Mouse (Mus musculus) adrenal gland, postnatal 0 days (tissue): ENCODE results near the gene 4930502E18Rik. TPM values are rescaled to one million over a fixed set of nuclear protein-coding genes. Genes with fewer than 3 reads are reported as not detected.

ENCODE experiments used
- polyA plus RNA-seq: library from polyadenylated mRNA; unstranded; fragments of >200 nt; fragmentation: Nextera tagmentation; extraction: Ambion mirVana; gene quantifications from 2 replicates; pipeline ENCODE4 v1.2.1, GENCODE M21; 2015

The 4930502E18Rik gene
- polyA plus RNA-seq: 0.47 and 0.48 TPM in 2 replicates

GRCm38 (mm10) chrX:53724596-53724995 is at the start of gene 4930502E18Rik:
4930502E18Rik (plus strand) TSS chrX:53724826.

GRCm38 (mm10) chrX:53757736-53758135 is 33.1 kb downstream of the 4930502E18Rik start, which contains the start of gene 1700013H16Rik:
1700013H16Rik (minus strand) TSS chrX:53757831.

GRCm38 (mm10) chrX:53776276-53776675 is 51.6 kb downstream of the 4930502E18Rik start, which contains the start of gene Zfp36l3:
Zfp36l3 (minus strand) TSS chrX:53776394.

Other genes with a start within 250 kb of the 4930502E18Rik start
- gene Rtl8c, start 116.8 kb upstream of the 4930502E18Rik start, polyA plus RNA-seq: 71.9 and 85.6 TPM in 2 replicates
- gene Gm14597, start 115.8 kb upstream of the 4930502E18Rik start, polyA plus RNA-seq: 0.26 TPM in 1 of 2 replicates, not detected in the other
- gene Rtl8a, start 81.1 kb upstream of the 4930502E18Rik start, polyA plus RNA-seq: 94.8 and 97.5 TPM in 2 replicates
- 63.4 and 69.2 TPM in 2 replicates for gene Rtl8b, start 54.4 kb upstream of the 4930502E18Rik start, polyA plus RNA-seq
- not detected in 2 replicates for gene 1700013H16Rik, start 33.0 kb downstream of the 4930502E18Rik start, polyA plus RNA-seq
- gene Zfp36l3, start 51.6 kb downstream of the 4930502E18Rik start, polyA plus RNA-seq: not detected in 2 replicates
- 3.5 and 12.7 TPM in 2 replicates for gene Xlr, start 72.9 kb downstream of the 4930502E18Rik start, polyA plus RNA-seq